Mouse (Mus musculus): ENCODE data around the gene Slamf1.

Slamf1 gene

DNA sequence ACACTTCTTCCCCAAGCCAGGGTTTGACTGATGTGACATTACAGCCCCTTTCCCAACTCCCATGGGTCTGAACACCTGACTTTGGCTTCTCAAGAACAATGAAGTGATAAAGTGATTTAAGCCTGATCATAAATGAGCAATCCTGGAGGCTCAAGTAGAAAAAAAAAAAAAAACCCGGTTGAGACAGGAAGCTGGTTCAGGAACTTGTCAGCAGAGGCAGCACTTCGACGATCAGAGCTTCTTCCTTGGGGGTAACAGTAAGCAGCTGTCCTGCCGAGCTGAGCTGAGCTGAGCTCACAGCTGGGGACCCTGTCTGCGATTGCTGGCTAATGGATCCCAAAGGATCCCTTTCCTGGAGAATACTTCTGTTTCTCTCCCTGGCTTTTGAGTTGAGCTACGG is at the start of gene Slamf1:
Slamf1 (plus strand) TSS at position 230 of the 400 bp plus-strand sequence.
- no peak for DNase-seq

DNA sequence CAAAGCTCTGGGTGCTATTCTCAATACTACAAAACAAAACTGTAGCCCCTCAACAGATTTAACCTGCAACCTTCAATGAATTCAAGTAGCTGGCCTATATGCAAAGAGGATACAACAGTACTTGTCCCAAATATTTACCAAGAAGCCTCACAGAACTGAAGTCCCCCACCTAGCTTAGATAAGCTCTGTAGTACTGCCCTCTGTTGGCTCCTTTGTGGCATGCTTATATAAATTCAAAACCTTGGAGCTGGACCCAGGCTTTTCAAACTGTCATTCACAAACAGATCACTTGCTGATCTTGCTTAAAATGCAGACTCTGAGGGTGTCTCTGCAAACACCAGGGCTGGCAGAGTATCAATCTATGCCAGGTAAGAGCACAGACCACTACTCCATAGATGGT is 35.7 kb upstream of the Slamf1 start:
- no peak for DNase-seq

GRCm38 (mm10) chr1:171734898-171735297 is 32.0 kb upstream of the Slamf1 start:
- DNase-seq: no peak

DNA sequence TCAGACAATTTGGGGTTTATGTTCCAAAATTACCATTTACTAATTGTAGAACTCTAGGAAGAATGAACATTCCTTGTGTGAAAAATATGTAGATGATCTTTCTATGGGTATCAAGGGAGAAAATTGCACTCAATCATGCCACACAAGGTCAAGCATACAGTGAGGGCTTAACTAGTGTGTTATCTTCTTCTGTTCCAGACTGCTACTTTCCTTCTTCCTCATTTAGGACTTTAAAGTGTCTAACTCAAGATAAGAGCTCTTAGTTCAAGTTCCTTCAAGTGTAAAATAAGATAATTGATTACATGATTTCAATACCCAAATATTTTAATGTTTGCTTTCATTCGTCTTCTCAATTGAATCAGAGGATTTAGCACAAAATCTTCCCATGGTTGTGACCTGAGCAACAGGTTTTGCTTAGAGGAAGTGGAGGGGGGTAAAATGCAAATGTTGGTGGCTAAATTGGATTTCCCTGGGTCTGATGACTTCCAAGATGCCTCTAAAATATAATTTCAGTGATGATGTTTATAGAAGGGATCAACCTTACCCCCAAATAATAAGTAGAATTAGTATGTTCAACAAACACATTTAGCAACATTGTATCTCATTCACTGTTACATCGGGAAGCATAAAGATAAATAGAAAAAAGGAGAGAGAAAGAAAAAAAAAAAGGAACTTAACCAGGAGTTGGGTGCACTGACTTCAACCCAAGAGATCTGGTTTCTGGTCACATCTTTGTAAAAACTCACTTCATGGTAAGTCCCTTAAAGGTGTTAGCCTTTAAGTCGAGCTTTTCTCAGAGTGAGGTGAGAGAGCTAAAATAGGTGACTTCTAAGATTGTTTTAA is 18.6 kb upstream of the Slamf1 start:
- no peak for DNase-seq

- no peak for DNase-seq
Measured at GRCm38 (mm10) chr1:171761853-171762448, 5.0 kb upstream of the Slamf1 start.

GRCm38 (mm10) chr1:171770996-171771395 is 4.1 kb downstream of the Slamf1 start:
- no peak for DNase-seq

DNA sequence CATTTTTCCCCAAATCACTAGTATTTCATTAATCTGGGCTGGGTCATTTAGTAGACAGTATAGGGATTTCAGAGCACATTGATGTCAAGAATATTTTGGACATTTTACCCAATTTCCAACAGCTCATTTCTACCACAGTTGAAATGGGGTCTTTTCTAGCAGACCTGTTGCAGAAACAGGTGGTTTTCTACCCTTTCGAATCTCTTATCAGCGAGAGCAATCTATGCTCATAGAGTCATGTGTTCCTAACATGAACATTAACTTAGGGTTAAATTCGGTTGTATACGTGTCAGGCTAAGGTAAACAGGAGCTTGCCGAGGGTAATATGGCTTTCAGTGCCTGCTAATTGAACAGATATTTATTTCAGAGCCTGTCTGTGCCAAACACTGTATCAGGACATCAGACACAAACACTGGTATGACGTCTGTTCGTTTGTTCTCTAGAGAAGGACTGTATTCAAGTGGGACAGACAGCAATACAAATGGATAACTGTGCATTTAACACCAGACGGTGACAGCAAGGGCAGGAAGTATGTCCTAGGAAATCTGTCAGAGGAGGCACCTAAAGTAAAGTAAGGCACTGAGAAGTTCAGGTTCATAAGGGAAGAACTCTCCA is 5.3 kb downstream of the Slamf1 start:
- DNase-seq: no peak

DNA sequence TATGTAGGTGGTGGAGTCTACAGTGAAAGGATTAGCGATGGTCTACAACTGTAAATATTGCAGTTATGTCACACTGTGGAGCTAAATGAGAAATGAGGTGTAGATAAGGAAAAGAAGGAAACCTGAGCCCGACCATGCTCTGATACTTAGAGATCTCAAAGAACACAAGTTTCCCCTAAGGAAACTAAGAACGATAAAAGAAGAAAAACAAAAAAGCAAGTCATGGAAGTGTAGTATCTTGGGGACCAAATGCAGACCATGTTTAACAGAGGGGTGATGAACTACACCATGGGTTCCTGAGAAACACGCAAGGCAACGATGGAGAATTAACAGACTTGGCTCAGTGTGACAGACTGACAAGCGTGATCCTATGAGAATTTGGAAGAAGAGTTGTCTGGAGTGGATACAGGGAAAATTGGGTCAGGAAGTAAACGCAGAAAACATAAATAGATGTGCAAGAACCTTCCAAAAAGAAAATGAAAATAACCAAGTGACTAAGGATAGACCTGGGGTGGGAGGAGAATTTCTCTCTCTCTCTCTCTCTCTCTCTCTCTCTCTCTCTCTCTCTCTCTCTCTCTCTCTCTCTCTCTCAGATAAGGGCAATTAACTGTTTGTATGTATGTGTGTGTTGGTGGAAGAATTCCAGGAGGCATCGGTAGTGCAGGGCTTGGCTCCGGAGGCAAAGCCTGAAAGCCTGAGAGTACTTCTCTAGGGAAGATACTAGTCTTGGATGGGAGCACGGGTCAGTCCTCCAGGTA is 6.5 kb downstream of the Slamf1 start:
- no peak for DNase-seq

DNA sequence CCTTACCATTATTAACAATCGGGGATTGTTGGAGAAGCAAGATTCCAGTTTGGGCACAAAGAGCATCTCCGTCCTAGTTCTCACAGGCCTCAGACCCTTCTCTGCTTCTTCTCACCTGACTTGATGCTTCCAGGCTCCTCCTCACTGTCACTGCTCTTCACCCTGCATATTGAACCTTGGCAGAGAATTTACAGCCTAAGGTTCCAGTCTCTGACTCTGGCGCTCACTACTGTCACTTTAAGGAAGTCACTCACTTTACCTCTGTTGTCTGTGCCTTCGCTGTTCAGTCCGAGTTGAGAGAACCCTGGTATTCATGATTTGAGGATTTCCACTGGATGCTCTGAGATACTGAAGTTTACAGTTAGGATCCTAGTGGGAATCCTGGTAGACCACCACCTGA is 7.3 kb downstream of the Slamf1 start:
- no peak for DNase-seq

DNA sequence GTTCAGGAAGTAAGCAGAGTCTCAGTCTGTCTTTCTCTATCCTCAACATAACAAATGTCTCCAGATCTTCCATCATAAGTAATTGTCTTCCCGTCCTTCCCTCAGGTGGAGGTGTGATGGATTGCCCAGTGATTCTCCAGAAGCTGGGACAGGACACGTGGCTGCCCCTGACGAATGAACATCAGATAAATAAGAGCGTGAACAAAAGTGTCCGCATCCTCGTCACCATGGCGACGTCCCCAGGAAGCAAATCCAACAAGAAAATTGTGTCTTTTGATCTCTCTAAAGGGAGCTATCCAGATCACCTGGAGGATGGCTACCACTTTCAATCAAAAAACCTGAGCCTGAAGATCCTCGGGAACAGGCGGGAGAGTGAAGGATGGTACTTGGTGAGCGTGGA is 7.8 kb downstream of the Slamf1 start:
- no peak for DNase-seq

- DNase-seq: no peak
Measured at GRCm38 (mm10) chr1:171775781-171776180, 8.9 kb downstream of the Slamf1 start.

- no peak for DNase-seq
Measured at GRCm38 (mm10) chr1:171777026-171777425, 10.1 kb downstream of the Slamf1 start.

- DNase-seq: no peak
Measured at GRCm38 (mm10) chr1:171782287-171782915, 15.5 kb downstream of the Slamf1 start.

DNA sequence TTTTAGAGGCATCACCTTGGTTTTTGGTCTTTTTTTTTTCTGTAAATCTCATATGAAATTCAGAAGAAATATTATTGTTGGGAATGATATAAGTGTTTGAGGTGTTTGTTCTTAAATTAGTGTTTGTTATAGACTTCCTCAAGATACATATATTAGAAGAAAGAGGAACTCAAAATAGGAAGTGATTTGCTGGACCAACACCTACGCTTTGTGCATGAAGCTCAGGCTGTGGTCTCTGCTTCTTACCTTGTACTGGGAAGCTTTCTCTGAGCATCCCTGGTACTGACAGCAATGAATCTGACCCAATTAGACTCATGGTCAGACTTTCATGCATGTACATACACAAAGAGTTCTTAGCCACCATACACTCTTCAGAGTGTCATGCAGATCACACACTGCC is 18.9 kb downstream of the Slamf1 start:
- no peak for DNase-seq

DNA sequence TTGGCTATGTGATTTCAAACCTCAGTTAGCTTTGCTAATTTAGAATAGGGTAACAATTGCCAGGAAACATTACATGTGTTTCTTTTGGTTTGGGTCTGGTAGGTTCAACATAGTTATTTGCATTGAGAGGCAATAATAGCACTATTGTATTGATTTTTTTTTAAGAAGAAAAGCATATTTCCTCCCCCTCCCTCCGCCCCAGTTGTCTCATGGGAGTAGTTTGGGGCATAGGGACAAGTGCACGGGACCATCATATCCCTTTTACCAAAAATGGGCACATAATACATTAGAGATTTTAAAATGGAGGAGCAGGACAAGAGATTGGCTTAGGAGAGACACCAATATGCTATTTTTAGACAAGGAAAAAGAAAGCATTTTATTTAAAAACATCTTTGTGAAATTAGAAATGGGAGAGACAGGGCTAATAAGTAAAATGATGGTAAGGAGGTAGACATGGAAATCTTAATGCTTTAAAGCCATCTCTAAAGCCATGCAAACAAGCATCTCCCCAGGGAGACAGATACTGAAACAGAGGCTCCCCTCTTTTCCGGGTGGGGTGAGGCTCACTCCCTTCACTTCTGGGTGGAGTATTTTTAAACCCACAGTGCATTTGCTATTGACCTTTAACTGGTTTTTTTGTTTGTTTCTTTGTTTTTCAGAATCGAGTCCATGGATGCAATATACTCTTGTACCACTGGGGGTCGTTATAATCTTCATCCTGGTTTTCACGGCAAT is 20.5 kb downstream of the Slamf1 start:
- DNase-seq: no peak

DNA sequence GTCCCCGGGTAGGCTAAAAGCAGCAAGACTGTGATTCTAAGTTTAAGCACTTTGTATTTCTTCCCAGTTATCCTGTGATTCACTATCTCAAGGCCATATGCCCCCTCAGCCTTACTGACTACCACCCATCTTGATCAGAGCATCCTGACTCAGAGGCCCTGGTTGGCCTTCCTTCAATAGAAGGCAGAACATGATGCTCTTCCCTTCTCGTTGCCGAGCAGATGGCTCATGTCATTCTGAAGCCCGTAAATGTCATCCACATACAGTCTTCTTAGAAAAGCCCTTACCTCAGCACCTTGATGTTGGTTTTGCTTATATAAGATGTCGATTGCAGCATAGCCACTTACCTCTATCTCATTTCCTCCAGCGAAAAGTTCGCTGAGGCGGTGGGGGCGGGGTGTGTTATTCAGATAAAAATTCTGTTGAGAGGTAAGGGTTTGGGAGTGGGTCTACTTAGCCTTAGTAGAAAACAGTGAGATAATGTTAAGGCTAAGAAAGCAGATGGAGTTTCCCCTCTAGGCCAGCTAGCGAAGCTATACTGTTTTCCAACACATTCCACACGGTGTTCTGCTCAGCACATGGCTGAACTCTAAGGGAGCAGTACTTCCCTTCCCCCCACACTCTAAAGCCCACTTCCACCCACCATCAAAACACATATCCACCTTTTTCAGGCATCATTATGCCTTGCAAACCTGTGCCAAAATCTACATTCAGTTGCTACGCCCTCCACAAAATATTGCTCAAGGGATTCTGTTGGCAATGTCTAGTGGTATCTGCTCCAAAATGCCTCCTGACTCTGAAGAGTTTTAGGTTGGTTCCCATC is 21.7 kb downstream of the Slamf1 start:
- no peak for DNase-seq

DNA sequence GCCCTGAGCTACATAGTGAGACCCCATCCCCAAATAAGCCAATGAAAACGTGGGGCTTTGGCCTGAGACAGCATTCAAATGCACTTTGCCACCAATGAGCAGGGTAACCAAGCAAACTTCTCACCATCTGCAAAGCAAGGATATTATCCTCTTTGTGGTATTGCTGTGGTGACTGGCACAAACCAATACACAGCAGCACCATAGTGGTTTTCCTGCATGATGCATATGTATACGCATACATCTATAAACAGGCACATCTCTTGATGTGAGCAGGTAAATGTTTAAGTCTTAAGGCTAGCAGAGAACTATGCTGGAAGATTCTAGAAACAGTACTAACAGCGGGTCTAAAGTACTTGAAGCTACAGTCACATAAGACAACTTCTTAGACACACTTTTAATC is 22.5 kb downstream of the Slamf1 start:
- DNase-seq: no peak

DNA sequence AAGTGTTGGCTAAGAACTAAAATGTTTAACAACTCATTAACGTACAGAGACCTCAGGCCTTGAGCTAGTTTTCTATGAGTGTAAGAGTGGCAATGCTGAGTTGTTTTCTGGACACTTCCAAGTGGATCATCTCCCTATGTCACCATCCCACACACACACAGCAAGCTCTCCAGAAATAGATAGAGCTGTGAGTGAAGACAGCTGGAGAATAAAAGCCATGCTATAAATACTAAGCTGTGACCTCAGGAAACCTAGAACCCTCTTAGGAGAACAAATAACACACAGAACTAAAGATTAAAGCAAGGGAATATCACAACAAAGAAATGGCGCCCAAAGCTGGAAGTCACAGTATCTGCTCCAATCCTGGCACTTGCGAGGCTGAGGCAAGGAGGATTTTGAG is 24.6 kb downstream of the Slamf1 start:
- DNase-seq: no peak

DNA sequence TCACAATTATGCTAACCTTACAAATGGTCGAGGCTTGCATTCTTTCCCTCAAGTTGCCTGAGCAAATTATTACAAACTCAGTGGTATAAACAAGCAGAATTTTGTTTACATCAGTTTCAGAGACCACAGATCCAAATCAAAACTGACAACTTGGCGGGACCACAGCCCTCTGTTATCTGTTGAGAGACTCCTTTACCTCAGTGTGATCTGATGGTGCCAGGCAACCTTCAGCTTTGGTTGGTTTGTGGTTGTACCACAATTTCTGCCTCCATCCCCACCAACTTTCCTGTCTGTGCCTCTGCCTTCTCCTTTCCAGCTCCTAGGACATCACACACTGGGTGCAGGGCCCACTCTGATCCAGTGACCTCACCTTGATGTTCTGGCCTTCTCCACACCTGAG is 29.3 kb downstream of the Slamf1 start:
- DNase-seq: no peak

DNA sequence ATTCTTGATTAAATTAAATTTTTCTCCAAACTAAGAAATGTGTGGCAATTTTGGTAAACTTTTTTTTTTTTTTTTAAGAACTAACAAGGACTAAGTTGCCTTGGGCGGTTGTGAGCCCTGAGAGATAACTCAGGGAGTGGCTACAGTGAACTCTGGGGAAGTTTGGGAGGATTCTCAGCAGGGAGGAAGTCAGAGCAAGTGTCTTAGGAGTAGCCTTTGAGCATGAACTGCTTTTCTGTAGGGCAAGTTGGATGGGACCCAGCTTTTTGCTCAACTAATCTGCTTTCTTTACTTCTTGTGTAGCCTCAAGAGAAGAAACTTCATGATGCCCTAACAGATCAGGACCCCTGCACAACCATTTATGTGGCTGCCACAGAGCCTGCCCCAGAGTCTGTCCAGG is 30.9 kb downstream of the Slamf1 start:
- no peak for DNase-seq

GRCm38 (mm10) chr1:171799648-171800047 is 32.7 kb downstream of the Slamf1 start:
- no peak for DNase-seq

All from kidney, adult 8-10 months (tissue).